Mouse (Mus musculus) ES-E14 (cell line): ENCODE measurements around the gene Selenbp1. TPM values are rescaled to one million over a fixed set of nuclear protein-coding genes. Genes with fewer than 3 reads are reported as not detected.
A peak's percentile ranks its signal among the peaks of the same experiment; 100 is the strongest.

ENCODE experiments used
- DNase-seq: peaks from one replicate; pipeline ENCODE4 v3.0.0-alpha.2; 2013; ENCODE audit warnings: low read depth, low spot score
- H3K27ac ChIP-seq: 2 replicates; pipeline ENCODE4 v1.5.1; 2012; ENCODE audit warnings: low read depth, mild to moderate bottlenecking, low read length, moderate library complexity, mixed read lengths; ENCODE audit not compliant: poor library complexity, insufficient read depth, severe bottlenecking
- H3K36me3 ChIP-seq: 2 replicates; pipeline ENCODE4 v1.6.1; 2012; ENCODE audit warnings: mild to moderate bottlenecking, low read length, moderate library complexity, mixed read lengths; ENCODE audit not compliant: control insufficient read depth, poor library complexity, insufficient read depth, severe bottlenecking
- H3K4me1 ChIP-seq, 2 experiments: fragments of 150-350 bp in 1 of 2; sonication (generic) in 1 of 2; 2 replicates each; pipeline ENCODE4 v1.6.1; 2012; ENCODE audit warnings: low read length in 2 of 2, mild to moderate bottlenecking in 1 of 2, mixed read lengths in 1 of 2; ENCODE audit not compliant: control insufficient read depth in 2 of 2, insufficient read depth in 2 of 2, poor library complexity in 1 of 2
- H3K4me3 ChIP-seq, 2 experiments: fragments of 150-350 bp in 1 of 2; sonication (generic) in 1 of 2; 2 replicates each; pipeline ENCODE4 v1.5.1; 2012; ENCODE audit warnings: low read length in 2 of 2, low read depth in 1 of 2, mild to moderate bottlenecking in 1 of 2, mixed read lengths in 1 of 2; ENCODE audit not compliant: insufficient read depth in 1 of 2, poor library complexity in 1 of 2, severe bottlenecking in 1 of 2
- H3K9ac ChIP-seq: 2 replicates; pipeline ENCODE4 v1.6.1; 2012; ENCODE audit warnings: low read depth, mild to moderate bottlenecking, low read length, mixed read lengths; ENCODE audit not compliant: poor library complexity, insufficient read depth, severe bottlenecking
- H3K9me3 ChIP-seq: fragments of 150-350 bp; sonication (generic); 2 replicates; pipeline ENCODE4 v1.6.1; 2012; ENCODE audit warnings: low read depth, mild to moderate bottlenecking, low read length; ENCODE audit not compliant: control insufficient read depth, insufficient read depth
- CHD2 ChIP-seq: IDR thresholded peaks from 2 replicates; pipeline ENCODE4 v1.6.1; 2014; ENCODE audit warnings: mild to moderate bottlenecking, low read depth, low read length, inconsistent platforms
- HCFC1 ChIP-seq: IDR thresholded peaks from 2 replicates; pipeline ENCODE4 v1.6.1; 2012; ENCODE audit warnings: low read length, inconsistent platforms, borderline replicate concordance; ENCODE audit not compliant: insufficient read depth
- MAFK ChIP-seq: IDR thresholded peaks from 2 replicates; pipeline ENCODE4 v1.6.1; 2014; ENCODE audit warnings: mild to moderate bottlenecking, low read depth, low read length, inconsistent platforms; ENCODE audit not compliant: insufficient read depth
- ZC3H11A ChIP-seq: IDR thresholded peaks from 2 replicates; pipeline ENCODE4 v1.6.1; 2012; ENCODE audit warnings: low read depth, mild to moderate bottlenecking, inconsistent platforms, low read length, borderline replicate concordance
- ZNF384 ChIP-seq: IDR thresholded peaks from 2 replicates; pipeline ENCODE4 v1.6.1; 2012; ENCODE audit warnings: low read depth, low read length, inconsistent platforms
- in situ Hi-C, 2 experiments: fragments of 600-800 bp; cut with MboI; formaldehyde crosslinking; loops; one replicate each; pipeline ENCODE4 v1.15.1; 2025; ENCODE audit warnings: low sequenced_read_pairs in 2 of 2, inconsistent platforms in 1 of 2; ENCODE audit not compliant: unreplicated experiment in 2 of 2
- total RNA-seq: library from RNA; depleted of rRNA; stranded (reverse); fragments of 300-350 nt; gene quantifications from 2 replicates; pipeline ENCODE4 v1.2.3, GENCODE M21; 2012

The Selenbp1 gene
- total RNA-seq, 1 experiment: 1.5 TPM

GRCm38 (mm10) chr3:94953764-94954616 is 21.1 kb downstream of the Selenbp1 start, which contains the start of gene Rfx5:
Rfx5 (plus strand) TSS chr3:94954075.
- H3K4me1 ChIP-seq: peaks cover 3 to 7% of the 10 kb centered on the region in 2 experiments; a peak in 2 of 4 replicates
- H3K36me3 ChIP-seq: peaks cover 31% of the 10 kb centered on the region
- peak within 1 kb of the TSS; percentile 78 to 85 for H3K4me3 ChIP-seq
- peak within 1 kb of the TSS; percentile 66; the same call in 1 of the 2 replicates for H3K27ac ChIP-seq
- peak within 1 kb of the TSS; percentile 81 for H3K9ac ChIP-seq
- in situ Hi-C loops: no loop called here
- peak; percentile 94 for DNase-seq
- TF ChIP-seq ZC3H11A (no peak), CHD2 (peak; percentile 92), HCFC1 (0 out of 2 replicates have a peak, but pooled peaks have one; percentile 26)
- H3K9me3 ChIP-seq: no peaks in the 10 kb centered on the region

GRCm38 (mm10) chr3:94958295-94958694 is 25.4 kb downstream of the Selenbp1 start:
- H3K9me3 ChIP-seq: no peaks in the 10 kb centered on the region
- TF ChIP-seq ZC3H11A (no peak), MAFK (no peak), CHD2 (no peak), HCFC1 (no peak), ZNF384 (no peak)
- no peak overlapping the region for H3K9ac ChIP-seq
- in situ Hi-C loops: no loop called here
- no peak overlapping the region for H3K4me3 ChIP-seq
- DNase-seq: no peak
- H3K27ac ChIP-seq: no peak overlapping the region
- peaks cover 31% of the 10 kb centered on the region for H3K36me3 ChIP-seq
- peaks cover 10 to 18% of the 10 kb centered on the region in 2 experiments for H3K4me1 ChIP-seq

DNA sequence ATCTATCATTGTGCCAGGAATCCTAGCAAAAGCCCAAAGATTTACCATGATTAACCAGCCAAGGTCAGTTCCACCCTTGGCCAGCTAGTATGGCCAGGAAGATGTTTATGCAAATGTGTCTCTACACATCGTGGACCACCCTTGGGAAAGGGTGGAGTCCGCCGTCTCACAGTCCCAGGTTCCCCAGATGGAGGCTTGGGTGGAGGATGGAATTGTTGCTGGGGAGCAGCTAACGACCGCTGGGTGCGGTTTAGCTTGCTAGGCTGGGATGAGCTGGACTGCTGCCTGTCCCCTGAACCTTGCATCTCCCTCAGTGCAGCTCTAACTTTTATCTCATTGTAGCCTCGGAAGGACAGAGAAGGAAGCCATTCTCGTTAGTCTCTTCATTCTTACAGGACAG is 27.0 kb downstream of the Selenbp1 start:
- Histone ChIP-seq H3K9me3 (no peaks in the 10 kb centered on the region), H3K36me3 (peaks cover 31% of the 10 kb centered on the region), H3K4me3 (peak overlapping the region in 1 of 2 experiments; percentile 47; a peak in 2 of 4 replicates), H3K27ac (peak overlapping the region; percentile 2; the same call in 1 of the 2 replicates), H3K9ac (no peak overlapping the region), H3K4me1 (peaks cover 10 to 17% of the 10 kb centered on the region in 2 experiments)
- no peak for TF ChIP-seq ZC3H11A
- TF ChIP-seq MAFK: no peak
- in situ Hi-C loops: no loop called here
- no peak for DNase-seq

- Histone ChIP-seq H3K9ac (no peak overlapping the region), H3K4me3 (peak overlapping the region in 1 of 2 experiments; percentile 47; a peak in 2 of 4 replicates), H3K9me3 (no peaks in the 10 kb centered on the region), H3K27ac (no peak overlapping the region; the same call in 1 of the 2 replicates), H3K36me3 (peaks cover 28% of the 10 kb centered on the region), H3K4me1 (peaks cover 10 to 13% of the 10 kb centered on the region in 2 experiments)
- DNase-seq: no peak
- TF ChIP-seq MAFK: no peak
- TF ChIP-seq ZNF384: no peak
- TF ChIP-seq HCFC1: no peak
- no peak for TF ChIP-seq ZC3H11A
- TF ChIP-seq CHD2: no peak
- in situ Hi-C loops: no loop called here
Observed at GRCm38 (mm10) chr3:94960322-94960721, 27.5 kb downstream of the Selenbp1 start.
